Mouse (Mus musculus) olfactory bulb, adult 2 months (tissue): ENCODE results near the gene Eed. TPM values are rescaled to one million over a fixed set of nuclear protein-coding genes. Genes with fewer than 3 reads are reported as not detected.
A peak's percentile ranks its signal among the peaks of the same experiment; 100 is the strongest.

Source experiments
- H3K27ac ChIP-seq: fragments of 200-500 bp; 2 replicates; pipeline ENCODE4 v1.5.1; 2012; ENCODE audit warnings: low read depth, low read length; ENCODE audit not compliant: insufficient read depth
- H3K4me1 ChIP-seq: fragments of 200-500 bp; 2 replicates; pipeline ENCODE4 v1.6.1; 2012; ENCODE audit warnings: low read length; ENCODE audit not compliant: control insufficient read depth, insufficient read depth
- H3K4me3 ChIP-seq: fragments of 200-500 bp; 2 replicates; pipeline ENCODE4 v1.5.1; 2012; ENCODE audit warnings: mild to moderate bottlenecking, low read depth, low read length, moderate library complexity; ENCODE audit not compliant: insufficient read depth
- CTCF ChIP-seq: fragments of 200-500 bp; IDR thresholded peaks from 2 replicates; pipeline ENCODE4 v1.5.1; 2012; ENCODE audit warnings: low read depth, mild to moderate bottlenecking, low read length, moderate library complexity; ENCODE audit not compliant: insufficient read depth
- POLR2A ChIP-seq: fragments of 200-500 bp; IDR thresholded peaks from 2 replicates; pipeline ENCODE4 v1.6.1; 2012; ENCODE audit warnings: mild to moderate bottlenecking, low read depth, low read length, moderate library complexity; ENCODE audit not compliant: insufficient read depth
- WGBS: fragments of 180-500 bp; shearing (Covaris S2); methylation state at CpG from one replicate; pipeline ENCODE4 v1.1.7; 2018; 5-methylcytosine and 5-hydroxymethylcytosine counted together
- polyA plus RNA-seq: library from polyadenylated mRNA; stranded (reverse); fragments of >200 nt; gene quantifications from 2 replicates; pipeline ENCODE4 v1.2.4, GENCODE M21; 2012; ENCODE audit warnings: low replicate concordance; ENCODE audit not compliant: missing spikeins, insufficient read depth, insufficient read length

Eed gene
- polyA plus RNA-seq, 1 experiment = not detected

DNA sequence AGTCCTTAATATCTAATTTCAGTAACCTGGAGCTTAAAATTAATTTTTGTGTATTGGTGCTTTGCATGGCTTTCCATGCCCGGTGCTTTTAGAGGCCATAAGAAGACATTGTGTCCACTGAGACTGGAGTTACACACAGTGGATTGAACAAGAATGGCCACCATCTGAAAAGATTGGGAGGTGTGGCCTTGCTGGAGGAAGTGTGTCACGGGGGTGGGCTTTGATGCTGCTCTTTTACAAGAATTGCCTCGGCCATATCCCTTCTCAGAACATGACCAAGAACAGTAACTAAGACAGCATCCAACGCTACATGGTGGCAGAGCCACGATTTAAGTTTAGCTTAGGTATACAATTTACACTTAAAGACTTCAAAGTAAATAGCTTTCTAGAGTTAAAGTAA, 26.5 kb downstream of the Eed start:
- no peak overlapping the region for H3K27ac ChIP-seq
- no peak overlapping the region for H3K4me3 ChIP-seq
- 85% methylated on average over 5 of the region's 5 CpGs for WGBS
- TF ChIP-seq POLR2A = no peak
- TF ChIP-seq CTCF = no peak
- no peaks in the 10 kb centered on the region for H3K4me1 ChIP-seq

DNA sequence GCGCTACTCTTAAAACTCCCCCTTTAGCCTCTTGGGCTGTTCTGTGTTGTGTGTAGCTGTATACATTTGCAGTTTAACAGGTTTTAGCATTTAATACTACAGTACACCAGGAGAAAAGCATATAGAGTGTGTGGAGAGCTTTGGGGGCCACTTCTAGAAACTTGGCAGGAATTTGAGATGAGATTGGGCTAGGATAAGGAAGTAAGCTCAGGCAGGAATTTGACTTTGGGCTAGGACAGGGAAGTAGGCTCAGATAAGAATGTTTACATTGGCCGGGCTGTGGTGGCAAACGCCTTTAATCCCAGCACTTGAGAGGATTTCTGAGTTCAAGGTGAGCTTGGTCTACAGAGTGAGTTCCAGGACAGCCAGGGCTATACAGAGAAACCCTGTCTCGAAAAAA, 31.4 kb downstream of the Eed start:
- TF ChIP-seq CTCF (no peak), POLR2A (no peak)
- no peak overlapping the region for H3K4me3 ChIP-seq
- no peaks in the 10 kb centered on the region for H3K4me1 ChIP-seq
- WGBS = 82% methylated on average over 4 of the region's 4 CpGs
- H3K27ac ChIP-seq = no peak overlapping the region

DNA sequence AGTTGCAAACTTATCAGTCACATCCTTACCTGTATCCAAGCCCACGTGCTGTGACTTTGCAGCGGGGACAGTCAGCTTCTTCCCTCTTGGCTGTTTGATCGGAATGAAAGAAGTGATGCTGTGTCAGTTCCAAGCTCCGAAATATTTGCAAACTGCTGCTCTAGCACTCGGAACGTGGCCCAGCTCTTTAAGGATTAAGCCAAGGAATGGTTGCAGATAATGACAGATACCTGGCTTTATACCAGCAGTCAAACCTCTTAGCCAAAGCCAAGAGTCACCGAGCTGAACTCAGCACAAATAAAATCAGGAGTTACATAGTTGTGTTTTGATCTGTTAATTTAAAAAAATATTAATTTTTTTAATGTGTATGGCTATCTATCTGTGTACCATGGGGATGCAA, 32.8 kb downstream of the Eed start:
- H3K4me1 ChIP-seq = no peaks in the 10 kb centered on the region
- TF ChIP-seq POLR2A = no peak
- TF ChIP-seq CTCF = no peak
- WGBS = 67% methylated on average over 7 of the region's 7 CpGs

DNA sequence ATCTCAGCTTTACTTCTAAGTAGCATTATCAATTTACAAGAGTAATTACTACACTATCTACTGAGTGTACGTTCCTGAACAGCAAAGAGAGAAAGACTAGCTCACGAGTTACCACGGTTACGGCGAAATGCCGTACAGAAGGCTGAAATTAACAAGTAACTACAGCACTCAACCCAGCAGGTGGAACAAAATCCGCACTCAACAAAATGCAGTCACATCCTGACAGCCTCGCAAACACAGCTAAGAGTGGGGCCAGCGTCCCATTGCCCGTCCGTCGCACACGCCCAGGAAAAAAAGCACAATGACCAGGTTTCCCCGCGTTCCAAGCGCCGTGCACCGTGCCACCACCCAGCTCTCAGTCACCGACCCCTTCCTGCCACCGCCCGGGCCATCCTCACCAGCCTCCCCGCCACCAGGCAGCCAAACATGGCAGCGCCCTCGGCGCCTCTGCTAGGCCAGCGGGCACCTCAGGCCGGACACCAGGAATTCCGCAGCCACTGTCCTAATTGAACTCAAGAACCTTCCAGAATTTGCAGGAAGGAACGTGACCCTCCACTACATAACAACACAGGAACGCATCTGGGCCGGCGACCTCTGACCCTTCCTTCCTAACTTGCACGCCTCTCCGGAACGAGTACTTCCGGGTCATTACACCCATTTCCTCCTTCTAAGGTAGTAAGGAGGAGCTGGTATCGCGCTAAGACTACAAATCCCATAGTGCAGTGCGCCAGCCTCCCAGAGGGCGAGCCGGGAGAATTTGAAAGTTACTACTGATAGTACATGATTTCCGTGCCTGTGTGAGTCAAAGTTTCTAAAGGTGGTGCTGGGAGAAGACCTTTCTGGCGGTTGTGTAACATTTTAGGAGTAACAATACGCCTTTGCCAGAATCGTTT, 40.0 kb downstream of the Eed start, which contains the start of gene Hikeshi:
Hikeshi (minus strand) TSS at position 634 of the 893 bp plus-strand sequence.
- Histone ChIP-seq H3K4me1 (no peaks in the 10 kb centered on the region), H3K27ac (peak within 1 kb of the TSS; percentile 13), H3K4me3 (peak within 1 kb of the TSS; percentile 89)
- WGBS = under 1% methylated on average over 45 of the region's 45 CpGs
- TF ChIP-seq POLR2A (peak; percentile 33; the same call in 1 of the 2 replicates), CTCF (no peak)

More for the DNA sequence above, 32.8 kb downstream of the Eed start:
- Histone ChIP-seq H3K4me3 (no peak overlapping the region), H3K27ac (no peak overlapping the region)

DNA sequence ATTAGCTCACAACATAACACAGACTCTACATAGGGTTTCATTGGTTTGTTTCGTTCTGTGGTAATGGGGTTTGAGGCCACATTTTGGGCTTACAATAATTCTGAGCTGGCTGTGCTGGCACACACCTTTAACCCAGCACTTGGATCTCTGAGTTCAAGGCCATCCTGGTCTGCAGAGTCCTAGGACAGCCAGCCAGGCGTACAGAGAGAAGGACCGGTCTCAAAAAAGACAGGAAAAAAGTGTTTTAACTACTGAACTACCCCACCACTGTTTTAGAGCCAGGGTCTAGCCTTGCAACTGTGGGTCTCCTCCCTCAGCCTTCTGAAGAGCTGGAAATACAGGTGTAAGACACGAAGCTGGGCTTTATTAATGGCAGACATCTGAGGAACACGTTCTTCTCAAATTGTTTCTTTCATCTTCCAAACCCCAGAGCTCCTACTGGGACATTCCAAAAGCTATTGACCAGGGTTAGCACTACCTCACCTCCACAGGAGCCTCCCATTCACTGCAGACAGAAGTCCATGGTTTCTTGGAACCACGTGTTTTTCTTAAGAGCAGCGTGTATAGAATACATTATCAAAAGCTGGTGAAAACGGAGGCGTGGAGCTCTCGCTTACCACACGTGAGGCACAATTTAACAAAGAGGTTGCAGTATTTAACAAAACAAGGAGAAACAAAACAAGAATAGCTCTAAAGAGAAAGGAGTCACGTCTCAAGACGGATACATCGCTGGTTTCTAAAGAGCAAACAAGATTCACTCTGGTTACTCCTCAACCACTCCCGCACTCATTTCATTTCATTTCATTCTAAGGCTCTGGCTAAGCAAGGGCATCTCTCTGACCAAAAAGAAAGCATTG, 41.1 kb downstream of the Eed start:
- H3K4me1 ChIP-seq = no peaks in the 10 kb centered on the region
- no peak for TF ChIP-seq CTCF
- TF ChIP-seq POLR2A = no peak
- no peak overlapping the region for H3K4me3 ChIP-seq
- no peak overlapping the region for H3K27ac ChIP-seq
- WGBS = 26% methylated on average over 15 of the region's 15 CpGs

DNA sequence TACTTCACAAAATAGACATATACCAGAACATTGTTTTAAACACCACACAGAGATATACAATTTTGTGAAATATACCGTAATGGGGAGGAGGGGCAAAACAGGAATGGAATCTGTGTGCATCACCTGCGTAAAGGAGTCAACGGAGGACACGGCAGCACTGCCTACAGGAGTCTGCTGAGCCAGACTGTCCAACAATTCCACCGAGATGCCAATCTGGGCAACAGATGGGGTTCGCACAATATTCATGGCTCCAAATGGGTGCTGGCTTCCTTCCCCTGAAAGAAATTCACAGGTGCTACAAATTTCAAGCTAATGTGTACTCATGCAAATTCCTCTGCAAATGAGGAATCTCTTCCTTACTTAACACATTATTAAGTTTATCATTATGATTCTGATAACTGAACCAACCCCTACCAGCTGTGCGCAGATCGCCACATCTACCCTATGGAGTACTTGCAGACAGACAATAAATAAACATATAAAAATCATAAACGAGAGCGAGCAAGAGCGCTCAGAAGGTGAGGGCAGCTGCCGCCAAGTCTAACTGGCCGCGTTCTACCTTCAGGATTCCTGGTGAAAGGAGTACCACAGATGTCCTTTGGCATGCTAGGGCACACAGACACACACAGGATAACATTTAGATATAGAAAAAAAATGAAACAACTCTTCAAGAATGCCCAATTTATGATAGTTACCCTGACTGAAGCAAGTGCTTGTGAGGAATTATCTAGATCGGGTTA, 57.2 kb downstream of the Eed start:
- WGBS = 97% methylated on average over 15 of the region's 15 CpGs
- Histone ChIP-seq H3K4me1 (no peaks in the 10 kb centered on the region), H3K27ac (no peak overlapping the region), H3K4me3 (no peak overlapping the region)
- no peak for TF ChIP-seq CTCF
- TF ChIP-seq POLR2A = no peak

DNA sequence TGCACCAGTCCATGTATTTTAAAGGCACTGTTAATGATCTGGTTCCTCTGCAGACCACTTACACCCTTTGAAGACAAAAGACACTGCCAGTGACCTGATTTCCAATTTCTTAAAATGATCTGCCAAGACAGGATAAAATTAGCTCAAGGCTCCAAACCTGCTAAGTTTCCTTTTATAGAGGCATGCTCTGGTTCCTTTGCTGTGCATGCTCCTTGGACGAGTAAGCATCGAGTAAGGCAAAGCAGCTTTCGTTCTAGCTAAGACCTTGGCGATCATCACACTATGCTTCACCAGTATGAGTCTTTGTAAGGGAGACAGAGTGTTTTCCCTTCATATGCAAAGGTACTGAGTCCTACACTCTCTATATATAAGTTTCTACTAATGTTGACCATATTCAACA, 63.0 kb downstream of the Eed start:
- no peak overlapping the region for H3K27ac ChIP-seq
- TF ChIP-seq POLR2A (no peak), CTCF (no peak)
- no peak overlapping the region for H3K4me3 ChIP-seq
- 48% methylated on average over 4 of the region's 4 CpGs for WGBS
- H3K4me1 ChIP-seq = no peaks in the 10 kb centered on the region

DNA sequence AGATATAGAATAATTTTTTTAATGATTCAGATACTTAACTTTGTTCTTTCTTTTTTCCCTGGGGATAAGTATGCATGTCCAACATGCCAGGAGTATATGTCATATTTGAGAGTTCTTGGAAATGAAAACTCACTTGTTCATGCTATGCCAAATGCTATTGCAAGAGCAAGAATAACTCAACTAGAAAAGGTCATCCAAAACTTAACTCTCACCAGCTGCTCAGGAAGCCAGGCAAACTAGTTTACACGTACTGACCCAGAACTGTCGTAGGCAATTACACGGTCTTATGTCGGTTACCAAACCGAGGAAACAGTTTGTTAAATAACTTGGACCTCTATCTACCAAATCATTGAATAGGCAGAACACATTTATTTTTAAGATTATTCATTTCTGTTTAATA, 64.1 kb downstream of the Eed start:
- 90% methylated on average over 5 of the region's 5 CpGs for WGBS

More for the DNA sequence above, 64.1 kb downstream of the Eed start:
- H3K27ac ChIP-seq = no peak overlapping the region
- H3K4me3 ChIP-seq = no peak overlapping the region
- no peaks in the 10 kb centered on the region for H3K4me1 ChIP-seq
- no peak for TF ChIP-seq POLR2A
- no peak for TF ChIP-seq CTCF
